Mouse (Mus musculus) liver, embryonic 14.5 days (tissue): ENCODE results near the gene Cfl1.

ENCODE experiments used
- CTCF ChIP-seq: IDR thresholded peaks from 2 replicates; pipeline ENCODE4 v1.5.1; 2016; ENCODE audit warnings: antibody characterized with exemption, low read depth, control low read depth
- EP300 ChIP-seq: IDR thresholded peaks from 2 replicates; pipeline ENCODE4 v1.6.1; 2016; ENCODE audit warnings: antibody characterized with exemption, low read depth

- no peak for TF ChIP-seq EP300
- TF ChIP-seq CTCF: no peak
Measured at GRCm38 (mm10) chr19:5444371-5444908, 45.8 kb upstream of the Cfl1 start.
